Mouse (Mus musculus) cortical plate, adult 2 months (tissue): ENCODE results near the gene Hsf2bp.

ENCODE experiments used
- CTCF ChIP-seq: fragments of 200-500 bp; IDR thresholded peaks from 2 replicates; pipeline ENCODE4 v1.5.1; 2011; ENCODE audit warnings: mild to moderate bottlenecking, control low read depth, low read length; ENCODE audit not compliant: insufficient read depth; ENCODE audit errors: extremely low read depth
- POLR2A ChIP-seq: fragments of 200-500 bp; IDR thresholded peaks from 2 replicates; pipeline ENCODE4 v1.6.1; 2011; ENCODE audit warnings: mild to moderate bottlenecking, low read length, control low read depth; ENCODE audit not compliant: insufficient read depth; ENCODE audit errors: extremely low read depth

- TF ChIP-seq POLR2A (no peak), CTCF (no peak)
These were observed 96.7 kb downstream of the Hsf2bp start for GRCm38 (mm10) chr17:31939292-31940060.
